Mouse (Mus musculus) layer of hippocampus, postnatal 14 days (tissue): Measurements from ENCODE around the gene Slc16a13. TPM values are rescaled to one million over a fixed set of nuclear protein-coding genes. Genes with fewer than 3 reads are reported as not detected.

Experiments
- DNase-seq, 2 experiments: peaks; one replicate each; pipeline ENCODE4 v3.0.0; 2021 to 2022; ENCODE audit warnings: low spot score in 2 of 2, mixed read lengths in 1 of 2
- long read RNA-seq, 2 experiments: library from polyadenylated mRNA; stranded (forward); transcript quantifications; one replicate each; pipeline ENCODE4 v2.0.0; 2021
- total RNA-seq, 2 experiments: library from RNA; stranded (reverse); gene quantifications; 2 replicates each; pipeline ENCODE4 v1.2.3; 2021

The Slc16a13 gene
- total RNA-seq: 10 to 100 TPM in 1 of 2 experiments, 1 to 10 TPM in 1; 9.3 to 12.6 TPM
- long read RNA-seq, experiment 1, partial matches to known transcripts: 1 of 5 reads
- long read RNA-seq, experiment 1, other reads (novel, unspliced or antisense): 1 of 5 reads
- long read RNA-seq, experiment 2, partial matches to known transcripts: 0 of 6 reads
- long read RNA-seq, experiment 2, other reads (novel, unspliced or antisense): 2 of 6 reads

- DNase-seq: peak; percentile 90 to 97
Observed at GRCm38 (mm10) chr11:70220731-70221602, at the start of gene Slc16a13. Gene Slc16a13, minus strand, starts transcription at chr11:70221064.

GRCm38 (mm10) chr11:70266405-70266804 is 45.5 kb upstream of the Slc16a13 start:
- no peak for DNase-seq

GRCm38 (mm10) chr11:70265819-70266218 is 45.0 kb upstream of the Slc16a13 start:
- DNase-seq: no peak

GRCm38 (mm10) chr11:70265252-70265651 is 44.4 kb upstream of the Slc16a13 start:
- DNase-seq: no peak

DNA sequence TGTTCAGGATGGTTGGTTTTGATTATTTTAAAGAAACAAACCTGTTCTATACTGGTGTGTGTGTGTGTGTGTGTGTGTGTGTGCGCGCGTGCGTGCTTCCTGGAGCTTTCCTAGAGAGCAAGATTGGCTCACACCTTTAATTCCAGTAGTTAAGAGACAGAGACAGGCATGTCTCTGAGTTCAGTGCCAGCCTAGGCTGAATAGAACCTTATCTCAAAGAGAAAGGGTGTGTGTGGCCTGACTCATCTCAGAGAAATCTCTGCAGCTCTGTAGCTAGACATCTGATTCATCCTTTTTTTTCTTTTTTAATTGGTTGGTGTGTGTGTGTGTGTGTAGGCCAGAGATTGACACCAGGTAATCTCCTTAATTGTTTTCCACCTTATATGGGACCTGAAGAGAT is 38.2 kb upstream of the Slc16a13 start:
- DNase-seq: no peak

DNA sequence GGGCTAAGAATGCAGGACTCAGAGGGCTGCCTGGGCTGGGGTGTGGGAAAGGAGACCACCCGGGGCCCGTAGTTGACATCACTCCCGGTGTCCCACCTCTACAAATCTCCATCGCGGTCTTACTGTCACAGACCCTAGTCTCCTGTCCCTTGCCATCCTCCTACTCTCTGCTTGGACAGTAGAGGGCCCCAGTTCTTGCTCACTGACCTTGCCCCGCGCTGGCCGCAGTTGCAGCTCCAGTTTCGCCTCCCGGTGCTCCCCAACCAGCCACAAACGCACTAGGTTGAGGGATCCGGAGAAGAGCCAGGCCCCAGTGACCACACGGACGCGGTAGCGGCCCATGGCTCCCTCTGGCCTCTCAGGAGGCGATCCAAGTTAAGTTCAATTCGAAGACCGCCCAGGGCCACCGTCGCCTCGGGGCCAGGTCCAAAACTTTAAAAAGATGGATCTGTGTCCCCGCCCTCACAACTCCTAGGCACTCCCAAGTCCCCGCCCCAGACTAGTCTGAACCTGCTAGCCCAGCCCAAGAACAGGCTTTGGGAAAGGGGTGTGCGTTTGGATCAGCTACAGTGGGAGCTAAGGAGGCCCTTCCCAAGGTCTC is 34.2 kb upstream of the Slc16a13 start, which contains the start of gene Alox12:
Gene Alox12 (minus strand): TSS at position 423 of the 601 bp plus-strand sequence.
- DNase-seq: no peak

DNA sequence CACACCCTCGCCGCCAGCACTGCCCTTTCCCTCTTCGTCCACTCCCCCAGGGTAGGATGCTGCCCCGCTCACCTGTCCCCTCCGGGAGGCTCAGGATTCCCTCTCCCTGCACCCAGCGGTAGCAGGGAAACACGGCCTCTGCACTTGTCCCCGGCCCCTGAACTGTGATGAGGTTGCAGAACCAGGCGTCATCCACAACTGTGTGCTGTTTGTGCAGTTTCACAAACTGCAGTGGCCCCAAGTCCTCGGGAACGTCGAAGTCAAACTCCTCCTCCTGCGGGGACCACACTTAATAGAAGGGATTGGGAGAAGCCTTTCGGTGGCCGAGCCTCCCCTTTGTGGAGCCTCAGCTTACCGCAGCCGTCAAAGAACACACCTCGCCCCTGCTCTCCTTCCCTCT is 33.5 kb upstream of the Slc16a13 start:
- no peak for DNase-seq

DNA sequence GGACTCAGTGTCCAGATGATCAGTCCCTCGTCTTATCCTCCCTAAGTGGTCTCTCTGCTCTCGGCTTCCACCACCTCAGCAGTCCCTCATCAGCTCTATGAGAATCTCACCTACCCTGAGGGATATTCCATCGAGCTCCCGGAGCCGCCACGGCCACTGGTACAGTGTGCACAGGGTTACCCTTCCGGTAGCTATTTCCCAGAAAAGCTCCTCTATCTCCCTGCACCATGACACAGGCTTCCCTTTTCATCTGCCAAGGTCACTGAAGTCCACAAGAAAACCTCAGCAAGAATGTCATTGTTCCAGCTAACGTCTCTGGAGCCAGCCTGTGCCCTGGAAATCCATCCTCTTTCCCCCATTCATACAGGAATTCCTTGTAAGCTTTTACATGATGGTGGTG is 31.0 kb upstream of the Slc16a13 start:
- DNase-seq: no peak

GRCm38 (mm10) chr11:70250150-70250549 is 29.3 kb upstream of the Slc16a13 start:
- no peak for DNase-seq

GRCm38 (mm10) chr11:70247136-70247845 is 26.4 kb upstream of the Slc16a13 start:
- peak in 1 of 2 experiments; percentile 68 for DNase-seq

DNA sequence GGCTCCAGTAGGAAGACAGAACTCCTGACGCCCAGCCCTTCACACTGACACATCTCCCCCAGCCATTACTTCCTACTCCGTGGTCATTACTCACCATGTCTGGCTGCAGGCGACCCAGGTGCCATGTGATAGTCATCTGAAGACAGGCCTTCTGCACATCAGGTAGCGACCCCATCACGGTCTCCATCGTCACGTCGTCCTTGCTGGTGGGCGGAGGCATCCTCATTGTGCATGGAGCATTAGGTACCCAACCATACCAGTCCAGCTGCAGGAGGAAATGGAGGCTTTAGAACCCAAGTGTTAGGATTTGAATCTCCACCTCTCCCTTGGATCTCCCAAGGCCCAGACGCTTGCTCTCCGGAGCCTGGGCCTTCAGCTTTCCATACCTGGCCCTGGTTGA is 21.7 kb upstream of the Slc16a13 start:
- no peak for DNase-seq

DNA sequence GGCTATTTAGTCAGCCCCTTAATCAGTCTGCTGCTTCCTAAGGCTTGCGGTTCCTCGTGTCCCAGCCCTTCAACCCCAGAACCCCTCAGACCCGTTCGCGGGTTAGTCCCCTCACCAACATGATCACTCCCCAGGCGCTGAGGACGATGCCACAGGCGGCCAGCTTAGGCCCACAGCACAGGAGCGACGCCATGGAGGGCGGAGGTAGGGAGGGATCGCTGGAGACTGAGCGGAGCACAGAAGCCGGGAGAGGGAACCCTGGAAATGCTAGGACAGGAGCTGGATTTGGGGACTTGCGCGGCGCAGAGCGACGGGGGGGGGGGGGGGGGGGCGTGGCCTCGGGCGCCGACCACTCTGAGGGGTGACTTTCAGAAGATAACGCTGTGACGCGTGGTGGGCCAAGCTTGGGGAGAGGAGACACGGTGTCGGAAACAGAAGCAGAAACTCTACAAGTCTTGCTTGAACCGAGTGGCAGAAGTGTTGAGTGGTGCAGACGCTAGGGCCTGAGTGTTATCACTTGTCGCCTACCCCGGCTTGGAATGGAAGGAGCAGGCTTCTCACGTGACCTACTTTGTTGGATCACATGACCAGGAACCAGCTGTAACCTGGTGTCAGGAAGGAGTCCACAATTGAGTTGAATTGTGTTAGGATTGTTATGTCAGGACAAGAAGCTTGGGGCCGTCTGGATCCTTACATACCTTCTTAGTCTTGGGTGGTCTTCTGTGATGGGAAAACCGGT is 18.8 kb upstream of the Slc16a13 start, which contains the start of the genes Gm21988 and Rnasek:
Gene Gm21988 (minus strand): TSS at position 290 of the 739 bp plus-strand sequence.
Gene Rnasek (minus strand): TSS at position 302 of the 739 bp plus-strand sequence.
- peak; percentile 90 to 95 for DNase-seq

DNA sequence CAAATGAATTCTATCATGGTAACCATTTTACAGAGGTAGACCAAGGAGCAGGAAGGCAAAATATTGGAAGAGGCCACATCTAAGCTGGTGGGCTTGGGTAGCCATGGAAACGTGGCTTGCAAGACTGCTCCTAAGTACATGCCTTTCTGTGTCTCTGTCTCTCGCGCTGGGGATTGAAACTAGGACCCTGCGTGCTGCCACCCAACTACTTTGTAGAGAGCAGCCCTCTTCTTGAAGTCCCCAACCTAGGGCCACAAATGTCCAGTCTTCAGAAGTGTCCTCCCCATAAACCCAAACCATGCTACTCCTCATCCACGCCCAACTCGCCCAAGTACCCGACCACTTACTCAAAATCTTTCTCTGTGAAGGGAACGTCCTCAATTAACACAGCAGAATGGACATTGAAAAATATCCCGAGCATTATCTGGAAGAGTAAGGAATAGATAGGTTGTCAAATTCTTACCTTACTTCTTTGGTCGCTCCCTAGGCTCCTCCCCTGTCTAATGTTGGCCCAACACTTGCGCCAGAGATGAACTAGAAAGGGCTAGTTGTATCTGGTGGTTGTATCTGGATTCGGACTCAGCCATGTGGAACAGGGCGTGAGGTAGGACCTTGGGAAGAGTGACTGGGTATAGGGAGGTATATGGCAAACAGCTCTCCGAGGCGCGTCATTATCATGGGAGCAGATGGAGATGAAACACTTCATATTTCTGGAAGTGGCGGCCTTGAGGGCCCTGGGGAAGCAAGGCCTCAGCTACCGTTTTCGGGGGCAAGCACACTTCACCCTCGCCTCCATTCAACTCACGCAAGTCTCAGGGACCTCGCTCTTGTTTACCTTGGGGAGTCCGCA is 18.0 kb upstream of the Slc16a13 start:
- DNase-seq: no peak

GRCm38 (mm10) chr11:70237457-70238167 is 16.7 kb upstream of the Slc16a13 start, which contains the start of gene 0610010K14Rik:
Gene 0610010K14Rik, minus strand, starts transcription at chr11:70237914.
- peak; percentile 98 for DNase-seq

GRCm38 (mm10) chr11:70236717-70237116 is 15.9 kb upstream of the Slc16a13 start:
- peak in 1 of 2 experiments; percentile 31 for DNase-seq

DNA sequence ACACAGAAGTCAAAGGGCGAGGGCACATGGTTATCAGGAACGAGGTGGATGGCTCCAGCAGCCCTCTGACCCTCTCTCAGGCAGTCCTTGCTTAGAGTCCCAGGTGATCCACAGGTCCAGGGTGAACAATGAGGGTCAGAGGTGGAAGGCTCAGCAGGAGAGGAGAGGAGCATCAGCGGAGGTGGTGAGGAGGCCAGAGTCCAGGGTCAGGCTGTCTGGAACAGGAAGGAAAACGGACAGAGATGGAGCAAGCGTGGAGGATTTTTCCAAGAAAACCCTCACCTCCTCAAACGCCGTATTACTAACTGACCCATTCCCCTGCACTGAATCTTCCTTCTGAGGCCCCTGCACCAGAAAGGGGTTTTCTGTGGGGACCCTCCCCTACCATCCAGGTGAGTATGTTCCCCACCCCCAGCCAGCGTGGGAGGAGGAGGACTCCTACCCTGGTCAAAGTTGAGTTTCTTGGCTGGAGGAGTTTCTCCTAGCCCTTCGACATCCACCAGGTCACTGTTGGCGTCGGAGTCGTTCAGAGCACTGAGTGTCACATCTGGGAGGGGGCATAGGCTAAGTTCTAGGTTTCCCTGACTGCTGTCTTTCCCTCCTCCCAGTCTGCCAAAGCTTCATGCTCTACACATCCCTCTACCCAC is 14.5 kb upstream of the Slc16a13 start:
- DNase-seq: no peak

GRCm38 (mm10) chr11:70234497-70234896 is 13.6 kb upstream of the Slc16a13 start:
- no peak for DNase-seq

DNA sequence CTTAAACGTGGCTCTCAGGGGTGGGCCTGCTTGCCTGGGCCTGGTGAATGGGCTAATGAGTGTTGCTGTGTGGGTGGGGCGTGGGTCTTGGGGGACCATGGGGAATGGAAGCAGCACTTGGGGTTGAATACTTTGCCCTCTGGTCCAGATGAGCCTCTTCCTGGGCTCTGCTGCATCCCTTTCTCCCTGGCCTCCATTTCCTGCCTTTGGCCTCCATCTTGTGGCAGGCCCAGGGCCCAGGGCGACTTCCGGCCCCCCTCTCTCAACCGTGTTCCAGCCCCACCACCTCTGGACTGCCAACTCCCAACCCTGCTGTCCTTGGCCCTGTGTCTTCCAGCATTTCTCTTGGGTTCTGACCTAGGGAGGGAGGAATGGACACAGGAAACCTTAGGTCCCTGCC is 13.2 kb upstream of the Slc16a13 start:
- no peak for DNase-seq
